Mouse (Mus musculus) CH12.LX (cell line): Measurements from ENCODE around the gene Cadm1.

ENCODE experiments used
- CTCF ChIP-seq, 2 experiments: IDR thresholded peaks in 1 of 2; conservative IDR thresholded peaks in 1 of 2; 2 replicates each; pipeline ENCODE4 v1.5.1; 2011 to 2012; ENCODE audit warnings: low read depth in 2 of 2, low read length in 2 of 2, improper control_type of control experiment in 1 of 2, inconsistent platforms in 1 of 2, mild to moderate bottlenecking in 1 of 2, moderate library complexity in 1 of 2
- ETS1 ChIP-seq: conservative IDR thresholded peaks from 2 replicates; pipeline ENCODE4 v1.6.1; 2012; ENCODE audit warnings: low read depth, mild to moderate bottlenecking, inconsistent platforms, low read length, improper control_type of control experiment, moderate library complexity
- KAT2A ChIP-seq: IDR thresholded peaks from 2 replicates; pipeline ENCODE4 v1.6.1; 2012; ENCODE audit warnings: low read length, improper control_type of control experiment, inconsistent platforms; ENCODE audit not compliant: insufficient replicate concordance
- MYC ChIP-seq: IDR thresholded peaks from 2 replicates; pipeline ENCODE4 v1.6.1; 2011; ENCODE audit warnings: low read depth, mild to moderate bottlenecking, improper control_type of control experiment, low read length
- NRF1 ChIP-seq: IDR thresholded peaks from 2 replicates; pipeline ENCODE4 v1.6.1; 2014; ENCODE audit warnings: low read depth, mild to moderate bottlenecking, inconsistent platforms, low read length, improper control_type of control experiment, moderate library complexity
- PAX5 ChIP-seq: IDR thresholded peaks from 2 replicates; pipeline ENCODE4 v1.6.1; 2012; ENCODE audit warnings: low read length, inconsistent platforms, mixed read lengths
- POLR2A ChIP-seq: IDR thresholded peaks from 2 replicates; pipeline ENCODE4 v1.6.1; 2011; ENCODE audit warnings: low read depth, mild to moderate bottlenecking, improper control_type of control experiment, low read length
- TCF12 ChIP-seq: IDR thresholded peaks from 2 replicates; pipeline ENCODE4 v1.6.1; 2014; ENCODE audit warnings: low read depth, mild to moderate bottlenecking, inconsistent platforms, low read length, improper control_type of control experiment
- USF2 ChIP-seq: conservative IDR thresholded peaks from 2 replicates; pipeline ENCODE4 v1.6.1; 2011; ENCODE audit warnings: low read depth, low read length, improper control_type of control experiment
- ZKSCAN1 ChIP-seq: IDR thresholded peaks from 2 replicates; pipeline ENCODE4 v1.6.1; 2012; ENCODE audit warnings: low read depth, inconsistent platforms, low read length, improper control_type of control experiment, borderline replicate concordance

- TF ChIP-seq TCF12 = no peak
- no peak for TF ChIP-seq CTCF (conservative IDR thresholded peaks at IDR 0.05 in 1 of 2, IDR thresholded peaks at IDR 0.05 in 1 of 2; ENCODE audit: low read depth in 2 of 2, low read length in 2 of 2)
- TF ChIP-seq PAX5 = no peak
- no peak for TF ChIP-seq ETS1
- TF ChIP-seq POLR2A = no peak
- TF ChIP-seq ZKSCAN1 = no peak
- no peak for TF ChIP-seq KAT2A
- TF ChIP-seq MYC = no peak
- TF ChIP-seq NRF1 = no peak
- TF ChIP-seq USF2 = no peak
Observed at GRCm38 (mm10) chr9:47534573-47535475, 4.9 kb downstream of the Cadm1 start.
